Mouse (Mus musculus): ENCODE data around the gene Spice1.

- TF ChIP-seq CTCF (IDR thresholded peaks at IDR 0.05; ENCODE audit: low read depth): no peak
- no peak for TF ChIP-seq EP300 (IDR thresholded peaks at IDR 0.05; ENCODE audit: low read depth)
These were observed 61.4 kb downstream of the Spice1 start for GRCm38 (mm10) chr16:44408290-44408689.

Measured in heart, postnatal 0 days (tissue).